Mouse (Mus musculus): ENCODE results near the gene Fignl2. TPM values are rescaled to one million over a fixed set of nuclear protein-coding genes. Genes with fewer than 3 reads are reported as not detected.

Fignl2 gene
- total and polyA plus RNA-seq, 3 experiments: not detected

- Histone ChIP-seq H3K9ac (ENCODE audit: insufficient read depth, low read depth) (no peak within 1 kb of the TSS), H3K9me3 (replicated peaks; ENCODE audit: low read length) (peaks cover 13% of the 10 kb centered on the region), H3K79me2 (replicated peaks; ENCODE audit: control insufficient read depth, extremely low read depth, insufficient read depth, poor library complexity, severe bottlenecking) (no peaks in the 10 kb centered on the region), H3K4me1 (ENCODE audit: control insufficient read depth in 1 of 2, insufficient read depth in 2 of 2) (peaks cover 3 to 4% of the 10 kb centered on the region in 2 experiments; a peak in 3 of 4 replicates), H3K27me3 (replicated peaks) (peaks cover 16% of the 10 kb centered on the region), H3K4me3 (replicated peaks in 1 of 3; ENCODE audit: low read depth in 2 of 3, low read length in 2 of 3, poor library complexity in 1 of 3) (no peak within 1 kb of the TSS), H3K4me2 (ENCODE audit: insufficient read depth, low read depth, poor library complexity, severe bottlenecking) (no peak within 1 kb of the TSS), H3K27ac (ENCODE audit: insufficient read depth, low read depth) (no peak within 1 kb of the TSS), H3K36me3 (replicated peaks in 1 of 2; ENCODE audit: control insufficient read depth in 1 of 2, insufficient read depth in 1 of 2, low read length in 1 of 2) (no peaks in the 10 kb centered on the region)
- no peak for TF ChIP-seq IRF4 (IDR thresholded peaks at IDR 0.05; ENCODE audit: low read depth, low read length)
- TF ChIP-seq JUN (IDR thresholded peaks at IDR 0.05; ENCODE audit: insufficient read depth, low read depth, low read length): no peak
- TF ChIP-seq POLR2AphosphoS2 (IDR thresholded peaks at IDR 0.05; ENCODE audit: low read depth, low read length): no peak
- TF ChIP-seq MAZ (IDR thresholded peaks at IDR 0.05; ENCODE audit: low read depth, low read length): no peak
- TF ChIP-seq GABPA (IDR thresholded peaks at IDR 0.05; ENCODE audit: insufficient replicate concordance, low read depth, low read length): no peak
- TF ChIP-seq ZMIZ1 (IDR thresholded peaks at IDR 0.05; ENCODE audit: low read depth, low read length): no peak
- no peak for TF ChIP-seq POLR2A (IDR thresholded peaks at IDR 0.05; ENCODE audit: low read depth, low read length)
- TF ChIP-seq ETS1 (conservative IDR thresholded peaks at IDR 0.05; ENCODE audit: low read depth, low read length): no peak
- no peak for DNase-seq (ENCODE audit: extremely low read depth)
- dilution Hi-C loops (cut with MboI; ENCODE audit: extremely low pct_ligation_motif_present, extremely low pct_unique_long_range_greater_than_20kb, low sequenced_read_pairs): no loop called here
- in situ Hi-C loops (cut with MboI; ENCODE audit: low pct_ligation_motif_present, low pct_unique_long_range_greater_than_20kb, low sequenced_read_pairs): no loop called here
Observed at GRCm38 (mm10) chr15:101047194-101047555, 31.2 kb downstream of the Fignl2 start, which contains the start of gene Gm47841. Gene Gm47841 (minus strand): TSS chr15:101047397.

- DNase-seq (ENCODE audit: extremely low read depth): no peak
- peaks cover 13% of the 10 kb centered on the region for H3K9me3 ChIP-seq (replicated peaks; ENCODE audit: low read length)
- no peak overlapping the region for H3K27ac ChIP-seq (ENCODE audit: insufficient read depth, low read depth)
- H3K4me3 ChIP-seq (replicated peaks in 1 of 3; ENCODE audit: low read depth in 2 of 3, low read length in 2 of 3, poor library complexity in 1 of 3): no peak overlapping the region
- in situ Hi-C loops (cut with MboI; ENCODE audit: low pct_ligation_motif_present, low pct_unique_long_range_greater_than_20kb, low sequenced_read_pairs): no loop called here
- H3K79me2 ChIP-seq (replicated peaks; ENCODE audit: control insufficient read depth, extremely low read depth, insufficient read depth, poor library complexity, severe bottlenecking): no peaks in the 10 kb centered on the region
- H3K36me3 ChIP-seq (replicated peaks in 1 of 2; ENCODE audit: control insufficient read depth in 1 of 2, insufficient read depth in 1 of 2, low read length in 1 of 2): no peaks in the 10 kb centered on the region
- dilution Hi-C loops (cut with MboI; ENCODE audit: extremely low pct_ligation_motif_present, extremely low pct_unique_long_range_greater_than_20kb, low sequenced_read_pairs): no loop called here
- H3K27me3 ChIP-seq (replicated peaks): peaks cover 16% of the 10 kb centered on the region
- H3K4me2 ChIP-seq (ENCODE audit: insufficient read depth, low read depth, poor library complexity, severe bottlenecking): no peak overlapping the region
- no peak overlapping the region for H3K9ac ChIP-seq (ENCODE audit: insufficient read depth, low read depth)
- no peak for TF ChIP-seq TCF12 (IDR thresholded peaks at IDR 0.05; ENCODE audit: low read depth, low read length)
- TF ChIP-seq BHLHE40 (IDR thresholded peaks at IDR 0.05; ENCODE audit: low read depth, low read length): no peak
- no peak for TF ChIP-seq MAFK (IDR thresholded peaks at IDR 0.05; ENCODE audit: insufficient replicate concordance, low read length)
- no peak for TF ChIP-seq CHD1 (IDR thresholded peaks at IDR 0.05; ENCODE audit: low read depth, low read length)
- TF ChIP-seq MXI1 (IDR thresholded peaks at IDR 0.05; ENCODE audit: low read depth, low read length): no peak
- no peak for TF ChIP-seq ZKSCAN1 (IDR thresholded peaks at IDR 0.05; ENCODE audit: borderline replicate concordance, low read depth, low read length)
- no peak for TF ChIP-seq CTCF (conservative IDR thresholded peaks at IDR 0.05 in 1 of 2, IDR thresholded peaks at IDR 0.05 in 1 of 2; ENCODE audit: low read depth in 2 of 2, low read length in 2 of 2)
- TF ChIP-seq ZMIZ1 (IDR thresholded peaks at IDR 0.05; ENCODE audit: low read depth, low read length): no peak
- TF ChIP-seq ETS1 (conservative IDR thresholded peaks at IDR 0.05; ENCODE audit: low read depth, low read length): no peak
- no peak for TF ChIP-seq MEF2A (IDR thresholded peaks at IDR 0.05; ENCODE audit: borderline replicate concordance, low read depth, low read length)
- peaks cover 3 to 7% of the 10 kb centered on the region in 2 experiments; a peak in 3 of 4 replicates for H3K4me1 ChIP-seq (ENCODE audit: control insufficient read depth in 1 of 2, insufficient read depth in 2 of 2)
Observed at GRCm38 (mm10) chr15:101046527-101047193, 31.7 kb downstream of the Fignl2 start.
